Mouse (Mus musculus): ENCODE results near the gene Nol3. TPM values are rescaled to one million over a fixed set of nuclear protein-coding genes. Genes with fewer than 3 reads are reported as not detected.

Gene Nol3
- polyA plus RNA-seq, 1 experiment, result 8.6 TPM

DNA sequence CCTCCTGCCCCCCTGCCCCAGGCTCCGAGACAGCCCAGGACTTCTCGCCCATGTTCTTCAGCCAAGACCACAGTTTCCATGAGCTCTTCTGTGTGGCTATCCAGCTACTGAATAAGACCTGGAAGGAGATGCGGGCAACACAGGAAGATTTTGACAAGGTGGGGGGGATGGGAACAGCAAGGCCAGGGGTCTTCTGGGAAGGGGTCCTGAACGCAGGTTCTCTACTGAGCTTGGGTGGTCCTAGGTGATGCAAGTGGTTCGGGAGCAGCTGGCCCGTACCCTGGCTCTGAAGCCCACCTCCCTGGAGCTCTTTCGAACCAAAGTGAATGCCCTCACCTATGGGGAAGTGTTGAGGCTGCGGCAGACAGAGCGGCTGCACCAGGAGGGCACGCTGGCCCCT is 32.5 kb downstream of the Nol3 start:
- no peak for DNase-seq (ENCODE audit: low read depth)

DNA sequence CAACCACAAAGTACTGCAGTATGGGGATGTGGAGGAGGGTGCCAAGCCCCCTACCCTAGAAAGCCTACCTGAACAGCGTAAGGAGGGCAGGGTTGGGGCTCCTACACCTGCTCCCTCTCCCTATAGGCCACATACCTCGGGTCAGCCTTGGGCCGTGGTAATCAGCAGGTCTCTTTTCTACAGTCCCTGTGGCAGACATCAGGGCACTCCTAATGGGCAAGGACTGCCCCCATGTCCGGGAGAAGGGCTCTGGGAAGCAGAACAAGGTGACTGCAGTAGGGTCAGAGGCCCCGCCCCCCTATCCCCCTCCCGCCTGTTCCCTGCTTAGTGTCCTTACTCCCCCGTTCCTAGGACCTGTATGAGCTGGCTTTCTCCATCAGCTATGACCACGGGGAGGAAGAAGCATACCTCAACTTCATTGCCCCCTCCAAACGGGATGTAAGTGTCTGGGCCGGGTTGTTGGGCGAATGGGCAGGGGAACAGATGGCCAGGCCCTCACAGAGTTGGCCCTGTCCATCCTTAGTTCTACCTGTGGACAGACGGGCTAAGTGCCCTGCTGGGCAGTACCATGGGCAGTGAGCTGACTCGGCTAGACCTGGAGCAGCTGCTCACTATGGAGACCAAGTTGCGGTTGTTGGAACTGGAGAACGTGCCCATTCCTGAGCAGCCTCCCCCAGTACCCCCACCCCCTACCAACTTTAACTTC is 33.4 kb downstream of the Nol3 start:
- DNase-seq (ENCODE audit: low read depth), result no peak

DNA sequence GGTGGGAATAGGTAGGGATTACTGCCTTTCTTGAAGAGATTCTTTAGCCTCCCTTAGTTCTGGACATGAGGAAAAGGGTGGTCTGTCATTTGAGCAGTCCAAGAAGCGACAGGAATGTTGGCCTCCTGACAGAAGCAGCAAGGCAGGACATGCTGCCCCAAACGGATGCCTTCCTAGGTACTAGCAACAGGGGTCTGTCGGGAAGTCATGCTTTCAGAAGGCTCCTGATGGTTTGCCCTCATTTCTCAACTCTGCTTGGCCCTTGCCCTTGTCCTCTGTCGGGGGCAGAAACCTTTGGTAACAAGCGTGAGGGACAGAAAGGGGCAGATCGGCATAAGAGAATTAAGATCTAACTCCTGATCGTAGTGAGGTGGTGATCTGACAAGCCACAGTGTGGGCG is 34.2 kb downstream of the Nol3 start:
- no peak for DNase-seq (ENCODE audit: low read depth)

DNA sequence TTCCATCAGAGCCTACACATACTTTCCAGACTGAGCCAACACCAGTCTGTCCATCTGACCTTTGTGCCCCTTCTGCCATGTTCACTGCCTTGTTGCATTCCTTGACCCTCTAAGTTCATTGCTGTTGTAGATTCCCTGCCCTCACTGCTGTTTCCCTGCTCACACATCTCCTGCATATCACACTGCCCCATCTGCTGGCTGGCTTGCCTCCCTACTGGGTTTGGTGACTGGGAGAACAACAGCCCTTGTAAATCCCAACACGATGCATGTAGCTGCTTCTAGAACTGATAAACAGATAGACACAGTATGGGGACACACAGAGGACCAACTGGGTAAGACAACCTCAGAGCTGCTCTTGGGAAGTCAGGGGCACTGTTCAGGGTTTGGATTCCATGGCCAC is 35.8 kb downstream of the Nol3 start:
- DNase-seq (ENCODE audit: low read depth), result no peak

DNA sequence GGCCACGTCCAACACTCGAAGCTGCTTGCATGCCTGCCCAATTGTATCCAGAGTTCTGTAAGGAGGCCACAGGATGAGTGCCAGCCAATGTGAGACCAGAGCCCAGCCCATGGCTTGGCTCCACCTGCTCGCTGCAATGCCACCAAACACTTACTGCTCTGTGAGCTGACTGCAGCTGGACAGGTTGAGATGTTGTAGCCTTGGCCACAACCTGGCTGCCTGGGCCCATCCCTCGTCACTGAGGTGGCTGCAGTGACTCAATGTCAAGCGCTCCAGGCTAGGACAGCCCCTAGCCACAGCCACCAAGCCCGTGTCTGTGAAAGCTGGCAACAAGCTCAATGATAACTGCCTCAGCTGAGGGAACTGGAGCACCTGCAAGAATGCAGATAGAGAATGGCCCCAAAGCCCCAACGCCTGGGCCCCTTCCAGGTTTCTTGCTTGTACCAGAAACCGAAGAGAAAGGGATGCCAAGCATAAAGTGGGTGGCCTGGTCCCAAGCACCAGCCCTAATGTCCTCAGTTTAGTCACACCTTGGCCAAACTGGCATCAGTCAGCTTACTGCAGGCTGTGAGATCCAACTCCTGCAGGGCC is 37.0 kb downstream of the Nol3 start:
- no peak for DNase-seq (ENCODE audit: low read depth)

DNA sequence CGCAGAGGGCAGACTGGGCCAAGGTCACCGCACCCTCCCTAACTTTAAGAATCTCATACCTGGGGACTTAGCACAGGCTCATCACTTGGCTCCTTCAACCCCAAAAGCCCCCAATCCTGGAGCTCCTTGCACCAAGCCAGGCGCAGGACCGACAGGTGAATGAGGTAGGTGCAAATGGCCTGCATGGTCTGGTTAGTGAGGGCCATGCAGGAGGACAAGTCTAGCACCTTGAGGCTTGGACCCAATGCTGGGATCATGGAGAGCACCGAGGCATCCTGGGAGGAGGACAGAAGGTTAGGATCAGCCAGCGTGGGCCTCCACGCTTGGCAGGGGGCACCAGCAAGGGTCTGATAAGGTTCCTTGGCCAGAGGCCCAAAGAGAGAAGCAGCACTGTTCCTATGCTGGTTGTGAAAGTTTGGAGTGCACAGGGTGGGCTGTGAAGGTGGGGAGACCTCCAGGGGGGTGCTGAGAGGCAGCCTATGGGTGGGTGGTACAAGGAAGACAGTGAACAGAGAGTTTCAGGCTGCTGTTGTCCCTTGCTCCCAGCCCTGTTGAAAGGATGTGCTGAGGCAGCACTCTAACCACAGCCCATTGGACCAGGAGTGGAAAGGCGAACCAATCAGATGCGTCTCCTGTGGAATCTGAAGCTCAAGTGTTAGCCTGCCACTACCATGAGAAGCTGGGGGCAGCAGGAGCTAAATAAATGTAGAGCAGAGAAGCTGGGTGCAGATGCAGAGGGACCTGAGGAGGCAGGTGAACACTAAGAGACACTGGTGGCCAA is 37.9 kb downstream of the Nol3 start:
- no peak for DNase-seq (ENCODE audit: low read depth)

DNA sequence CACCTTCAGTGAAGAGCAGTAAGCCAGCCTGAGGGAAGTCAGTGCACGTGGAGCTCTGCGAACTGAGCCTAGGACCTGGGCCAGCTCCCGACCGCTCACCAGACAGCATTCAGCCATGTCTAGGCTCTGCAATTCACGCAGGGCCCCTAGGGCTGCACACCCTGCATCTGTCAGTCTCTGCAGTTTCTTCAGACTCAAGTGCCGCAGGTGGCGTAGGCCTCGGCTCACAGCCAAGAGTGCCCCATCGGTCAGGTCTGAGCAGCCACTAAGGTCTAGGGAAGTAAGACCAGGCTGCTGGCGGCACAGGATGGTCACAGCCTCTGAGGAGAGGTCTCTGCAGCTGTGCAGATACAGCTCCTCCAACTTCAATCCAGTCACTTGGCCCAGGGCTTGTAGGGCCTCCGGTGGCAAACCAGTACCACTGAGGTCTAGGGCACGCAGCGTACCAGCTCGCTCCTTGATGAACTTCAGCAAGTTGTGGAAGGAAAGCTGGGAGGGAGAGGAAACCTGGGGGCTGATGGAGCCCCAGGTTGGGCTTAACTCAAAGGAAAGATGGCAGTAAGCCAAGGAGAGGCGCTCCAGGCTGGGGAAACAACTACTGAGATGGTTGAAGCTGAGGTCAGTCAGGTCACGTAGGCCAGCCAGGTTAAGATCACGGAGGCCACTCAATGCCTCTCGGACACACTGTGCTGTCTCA is 39.3 kb downstream of the Nol3 start:
- DNase-seq (ENCODE audit: low read depth), result no peak

DNA sequence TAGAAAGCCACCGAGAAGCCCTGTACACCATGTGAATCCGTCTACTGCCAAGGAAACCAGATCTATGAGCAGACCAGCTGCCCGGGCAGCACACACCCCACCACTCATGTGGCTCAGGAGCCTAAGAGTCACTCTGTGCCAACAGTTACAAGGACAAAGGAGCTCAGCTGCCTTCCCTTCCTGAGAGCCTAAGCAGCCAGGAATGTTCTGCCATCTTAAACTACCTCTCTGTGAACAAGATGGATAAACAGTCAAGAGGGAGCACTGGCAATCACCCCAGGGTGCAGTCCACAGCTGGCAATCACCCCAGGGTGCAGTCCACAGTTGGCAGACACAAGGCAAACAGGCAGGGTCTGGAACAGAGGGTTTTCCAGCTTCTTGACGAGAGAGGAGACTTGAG is 42.0 kb downstream of the Nol3 start:
- no peak for DNase-seq (ENCODE audit: low read depth)

DNA sequence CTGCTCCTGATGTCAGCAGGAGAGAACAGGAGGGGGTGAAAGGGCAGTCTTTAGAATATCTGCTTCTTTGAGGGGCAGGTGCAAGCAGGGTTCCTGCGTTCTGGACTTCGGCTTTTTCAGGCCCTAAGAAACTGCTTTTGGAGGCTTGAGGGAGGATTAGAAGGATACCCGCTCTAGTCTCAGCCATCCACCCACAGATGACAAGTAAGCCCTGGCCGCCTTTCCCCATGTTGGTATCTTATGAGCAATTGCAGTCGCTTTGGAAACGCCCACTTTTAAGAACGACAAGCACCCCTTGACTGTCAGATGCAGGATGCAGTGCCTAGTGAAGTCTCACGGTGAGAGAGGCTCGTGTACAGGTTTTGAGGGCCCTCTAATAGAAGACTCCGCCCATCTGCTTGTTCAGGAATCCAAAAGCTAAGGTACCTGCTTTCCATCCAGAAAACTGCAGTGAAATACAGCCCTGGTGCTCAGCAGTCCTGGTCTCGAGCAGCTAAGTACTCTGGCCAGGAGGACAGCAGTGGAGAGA is 42.8 kb downstream of the Nol3 start:
- DNase-seq (ENCODE audit: low read depth), result no peak

DNA sequence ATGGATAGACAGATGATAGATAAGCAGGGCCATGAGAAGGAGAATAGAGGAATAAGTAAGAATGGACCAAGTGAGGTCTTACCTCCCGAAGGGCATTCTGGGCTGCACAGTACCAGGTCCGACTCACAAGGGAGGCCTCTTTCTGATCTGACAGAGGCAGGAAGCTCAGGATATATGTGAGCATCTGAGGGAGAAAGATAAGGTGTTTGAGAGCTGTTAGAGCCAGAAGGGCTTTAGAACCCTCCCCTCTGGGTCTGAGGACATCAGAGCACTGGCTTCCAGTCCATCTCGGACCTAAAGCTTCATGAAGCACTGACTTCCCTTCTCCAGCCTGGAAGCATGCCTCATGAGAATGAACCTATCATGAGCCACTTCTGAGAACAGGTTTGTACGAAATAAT is 47.2 kb downstream of the Nol3 start:
- DNase-seq (ENCODE audit: low read depth), result no peak

DNA sequence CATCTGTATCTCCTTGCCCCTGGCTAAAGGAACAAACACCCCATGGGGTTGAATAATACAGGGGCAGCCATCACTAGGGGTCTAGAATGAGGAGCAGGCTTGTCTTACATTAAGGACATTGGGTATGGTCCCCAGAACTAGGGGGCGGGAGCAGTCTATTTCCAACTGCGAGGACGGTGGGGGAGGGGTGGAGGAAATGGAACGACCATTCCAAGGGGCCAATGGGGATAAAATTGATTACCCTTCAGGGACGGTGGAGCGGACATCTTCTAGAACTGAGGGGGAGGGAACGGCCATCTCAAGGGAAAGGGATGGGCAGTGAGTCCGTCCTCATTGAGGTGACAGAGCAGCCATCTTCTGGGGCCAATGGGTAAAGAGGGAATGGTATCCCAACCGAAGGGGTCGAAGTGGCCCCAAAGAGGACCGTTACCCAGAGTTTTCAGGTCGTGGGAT is 49.7 kb downstream of the Nol3 start:
- DNase-seq (ENCODE audit: low read depth), result no peak

DNA sequence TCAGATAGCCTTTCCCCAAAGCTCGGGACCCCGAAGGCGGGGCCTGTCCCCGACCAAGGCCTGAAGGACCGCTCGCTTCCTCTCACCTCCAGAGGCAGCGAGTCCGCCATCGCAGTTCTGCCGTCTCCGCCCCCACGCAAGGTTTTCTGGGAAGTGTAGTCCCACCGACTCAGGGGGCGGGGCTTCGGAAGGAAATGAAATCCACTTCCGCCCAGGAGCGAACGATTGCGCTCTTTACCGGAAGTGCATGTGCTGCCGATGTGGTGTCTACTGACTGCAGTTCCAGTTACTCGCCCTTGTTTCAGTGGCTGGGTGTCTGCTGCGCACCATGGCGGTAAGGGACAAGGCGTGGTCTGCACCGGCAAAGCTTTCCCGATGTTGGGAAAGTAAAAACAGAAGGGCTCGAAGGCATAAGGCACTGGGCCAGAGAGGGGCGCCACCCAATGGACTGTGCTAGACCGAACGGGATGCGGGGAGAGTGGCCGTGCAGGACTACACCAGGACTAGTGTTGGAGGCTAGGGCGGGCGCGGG is 50.3 kb downstream of the Nol3 start, which contains the start of the genes Lrrc29 and Tmem208:
TSS of gene Lrrc29 (minus strand) at position 138 of the 532 bp plus-strand sequence.
TSS of gene Tmem208 (plus strand) at position 214 of the 532 bp plus-strand sequence.
- no peak for DNase-seq (ENCODE audit: low read depth)

DNA sequence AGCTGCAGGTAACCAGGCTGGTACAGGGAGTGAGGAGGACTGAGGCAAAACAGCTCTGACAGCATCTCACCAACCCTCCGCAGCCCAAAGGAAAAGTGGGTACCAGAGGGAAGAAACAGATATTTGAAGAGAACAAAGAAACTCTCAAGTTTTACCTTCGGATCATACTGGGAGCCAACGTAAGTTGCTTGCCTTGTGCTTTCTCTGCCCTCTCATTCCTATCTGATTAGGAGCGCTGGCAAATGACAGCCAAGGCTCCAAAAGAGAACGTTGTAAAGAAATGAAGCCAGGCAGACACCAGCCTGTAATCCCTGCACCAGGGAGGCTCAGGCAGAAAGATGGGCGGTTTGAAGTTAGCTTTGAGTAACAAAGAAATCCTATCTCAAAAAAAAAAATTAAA is 51.0 kb downstream of the Nol3 start:
- no peak for DNase-seq (ENCODE audit: low read depth)

DNA sequence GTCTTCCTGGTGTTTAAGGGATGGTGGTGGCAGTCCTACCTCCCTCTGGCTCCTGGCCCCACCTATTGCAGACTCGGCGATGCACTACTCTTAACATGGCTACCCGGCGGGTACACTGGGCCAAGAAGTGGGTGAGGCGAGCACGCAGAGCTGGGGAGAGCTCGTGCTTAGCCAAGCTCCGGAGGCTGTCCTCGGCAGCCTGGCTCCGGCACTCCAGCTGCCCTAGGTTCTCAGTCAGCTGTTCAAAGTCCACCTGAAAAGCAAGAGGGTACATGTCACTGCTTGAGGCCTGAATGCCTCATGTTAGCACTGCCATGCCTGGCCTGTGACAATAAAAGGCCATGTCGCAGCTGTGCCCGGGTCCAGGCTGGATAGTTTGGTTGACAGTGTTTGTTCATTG is 54.4 kb downstream of the Nol3 start:
- DNase-seq (ENCODE audit: low read depth), result no peak

DNA sequence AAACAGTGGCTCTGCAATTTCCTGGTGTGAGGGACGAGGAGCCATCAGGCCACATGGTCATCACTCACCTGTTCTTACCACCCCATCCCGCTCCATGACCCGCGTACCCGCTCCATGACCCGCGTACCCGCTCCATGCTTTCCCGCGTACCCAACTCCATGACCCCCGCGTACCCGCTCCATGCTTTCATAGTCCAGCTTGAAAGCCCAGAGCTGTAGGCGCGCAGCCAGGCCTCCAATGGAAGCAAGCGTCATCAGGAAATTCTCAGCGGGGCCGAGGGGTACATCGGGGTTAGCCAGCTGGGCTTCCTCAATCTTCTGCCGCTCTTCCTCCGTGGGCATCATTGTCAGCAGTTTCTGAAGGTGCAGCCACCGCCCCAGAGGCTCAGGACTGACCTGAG is 55.5 kb downstream of the Nol3 start:
- no peak for DNase-seq (ENCODE audit: low read depth)

Other genes with a start within 250 kb of the Nol3 start
- 0.62 TPM in 1 of 2 replicates, not detected in the other for gene Ces3a, start 227.5 kb upstream of the Nol3 start, polyA plus RNA-seq (2012; rRNA removed)
- 0.19 and 0.41 TPM in 2 replicates for gene Ces3b, start 192.4 kb upstream of the Nol3 start, polyA plus RNA-seq (2012; rRNA removed)
- 0.04 and 0.06 TPM in 2 replicates for gene Ces4a, start 144.3 kb upstream of the Nol3 start, polyA plus RNA-seq (2012; rRNA removed)
- gene Cbfb, start 105.5 kb upstream of the Nol3 start, polyA plus RNA-seq (2012; rRNA removed), result 7.8 and 15.8 TPM in 2 replicates
- 19.6 and 23.2 TPM in 2 replicates for gene D230025D16Rik, start 51.0 kb upstream of the Nol3 start, polyA plus RNA-seq (2012; rRNA removed)
- gene B3gnt9, start 21.0 kb upstream of the Nol3 start, polyA plus RNA-seq (2012; rRNA removed), result 10.7 and 12.1 TPM in 2 replicates
- gene Tradd, start 11.5 kb upstream of the Nol3 start, polyA plus RNA-seq (2012; rRNA removed), result 11.6 and 12.4 TPM in 2 replicates
- 6.5 and 7.6 TPM in 2 replicates for gene Fbxl8, start 11.5 kb upstream of the Nol3 start, polyA plus RNA-seq (2012; rRNA removed)
- 1.6 and 2.0 TPM in 2 replicates for gene Hsf4, start 6.3 kb upstream of the Nol3 start, polyA plus RNA-seq (2012; rRNA removed)
- 5.3 and 5.4 TPM in 2 replicates for gene 4931428F04Rik, start 13.7 kb downstream of the Nol3 start, polyA plus RNA-seq (2012; rRNA removed)
- gene Exoc3l, start 20.0 kb downstream of the Nol3 start, polyA plus RNA-seq (2012; rRNA removed), result 6.3 and 9.6 TPM in 2 replicates
- gene E2f4, start 21.5 kb downstream of the Nol3 start, polyA plus RNA-seq (2012; rRNA removed), result 83.7 and 88.9 TPM in 2 replicates
- gene Elmo3, start 29.5 kb downstream of the Nol3 start, polyA plus RNA-seq (2012; rRNA removed), result 39.3 and 39.9 TPM in 2 replicates
- 11.5 and 12.6 TPM in 2 replicates for gene Lrrc29, start 50.1 kb downstream of the Nol3 start, polyA plus RNA-seq (2012; rRNA removed)
- 74.9 and 103 TPM in 2 replicates for gene Tmem208, start 50.2 kb downstream of the Nol3 start, polyA plus RNA-seq (2012; rRNA removed)
- 17.8 and 19.6 TPM in 2 replicates for gene Fhod1, start 71.8 kb downstream of the Nol3 start, polyA plus RNA-seq (2012; rRNA removed)
- 2.9 and 3.7 TPM in 2 replicates for gene Slc9a5, start 72.7 kb downstream of the Nol3 start, polyA plus RNA-seq (2012; rRNA removed)
- 2.4 and 2.7 TPM in 2 replicates for gene Plekhg4, start 97.1 kb downstream of the Nol3 start, polyA plus RNA-seq (2012; rRNA removed)
- 0.23 and 0.89 TPM in 2 replicates for gene Kctd19, start 137.4 kb downstream of the Nol3 start, polyA plus RNA-seq (2012; rRNA removed)
- gene Lrrc36, start 137.4 kb downstream of the Nol3 start, polyA plus RNA-seq (2012; rRNA removed), result 1.8 and 2.3 TPM in 2 replicates
- gene Tppp3, start 195.4 kb downstream of the Nol3 start, polyA plus RNA-seq (2012; rRNA removed), result 63.4 and 71.3 TPM in 2 replicates
- gene Zdhhc1, start 220.8 kb downstream of the Nol3 start, polyA plus RNA-seq (2012; rRNA removed), result 37.2 and 43.5 TPM in 2 replicates
- 1.4 and 1.8 TPM in 2 replicates for gene Hsd11b2, start 242.6 kb downstream of the Nol3 start, polyA plus RNA-seq (2012; rRNA removed)